Mouse (Mus musculus): ENCODE data around the gene Hexdc.

- TF ChIP-seq CTCF (IDR thresholded peaks at IDR 0.05; ENCODE audit: insufficient read depth, low read depth, low read length) (no peak), POLR2A (IDR thresholded peaks at IDR 0.05; ENCODE audit: insufficient read depth, low read depth, low read length) (no peak)
Observed at GRCm38 (mm10) chr11:121193415-121193814, 10.8 kb upstream of the Hexdc start.

Data from olfactory bulb, adult 2 months (tissue).